Mouse (Mus musculus) 416B (cell line): ENCODE results near the gene Cbx4.
"Not testable (repeated sequence)": the region's sequence is repeated elsewhere in the genome, so short reads cannot be mapped to it uniquely, and the experiment has no call there.

Experiments used
- DNase-seq: peaks from one replicate; pipeline ENCODE4 v3.0.0; 2011; ENCODE audit warnings: low read depth

The Cbx4 gene

DNA sequence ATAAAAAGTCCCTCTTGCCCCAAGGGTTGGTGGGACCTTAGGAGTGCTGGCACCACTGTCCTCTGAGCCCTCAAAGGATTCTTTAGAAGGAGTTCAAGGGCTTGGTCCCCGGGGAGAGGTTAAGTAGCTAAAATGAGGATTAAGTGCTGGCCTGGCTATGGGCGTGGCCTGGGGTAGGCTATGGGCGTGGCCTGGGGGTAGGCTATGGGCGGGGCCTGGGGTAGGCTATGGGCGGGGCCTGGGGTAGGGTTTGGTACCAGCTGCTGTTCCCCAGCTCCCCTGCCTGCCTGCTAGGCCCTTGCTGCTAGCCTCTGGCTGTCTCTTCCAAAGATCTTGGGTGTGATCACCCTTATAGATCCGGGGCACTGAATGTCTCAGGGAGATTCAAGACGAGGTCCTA, 25.3 kb upstream of the Cbx4 start:
- peak; percentile 27 for DNase-seq

- DNase-seq, result no peak
Observed at GRCm38 (mm10) chr11:119109415-119110071, 23.5 kb upstream of the Cbx4 start.

DNA sequence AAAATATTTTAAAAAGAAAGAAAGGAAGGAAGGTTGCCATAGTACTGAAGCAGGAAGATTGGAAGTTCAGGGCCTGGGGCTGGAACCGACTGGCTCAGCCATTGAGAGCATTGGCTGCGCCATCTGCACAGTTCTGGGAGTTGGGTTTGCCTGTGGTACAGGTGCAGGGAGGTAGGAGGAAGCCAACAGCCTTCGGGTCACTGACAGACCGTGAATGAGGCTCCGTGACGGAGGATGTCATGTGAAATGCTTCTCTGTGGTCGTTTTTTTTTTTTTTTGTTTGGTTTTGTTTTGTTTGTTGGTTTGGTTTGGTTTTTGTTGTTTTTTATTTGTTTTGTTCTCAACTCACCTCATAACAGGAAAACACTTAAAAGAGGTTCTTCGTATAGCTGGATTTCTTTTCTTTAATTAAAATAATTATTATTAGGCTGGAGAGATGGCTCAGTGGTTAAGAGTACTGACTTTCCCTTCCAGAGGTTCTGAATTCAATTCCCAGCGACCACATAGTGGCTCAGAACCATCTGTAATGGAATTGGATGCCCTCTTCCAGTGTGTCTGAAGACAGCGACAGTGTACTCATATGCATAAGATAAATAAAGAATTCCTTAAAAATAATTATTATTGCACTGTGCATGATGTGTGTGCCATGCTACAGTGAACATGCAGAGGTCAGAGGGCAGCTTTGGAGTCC, 22.7 kb upstream of the Cbx4 start:
- DNase-seq, result no peak

DNA sequence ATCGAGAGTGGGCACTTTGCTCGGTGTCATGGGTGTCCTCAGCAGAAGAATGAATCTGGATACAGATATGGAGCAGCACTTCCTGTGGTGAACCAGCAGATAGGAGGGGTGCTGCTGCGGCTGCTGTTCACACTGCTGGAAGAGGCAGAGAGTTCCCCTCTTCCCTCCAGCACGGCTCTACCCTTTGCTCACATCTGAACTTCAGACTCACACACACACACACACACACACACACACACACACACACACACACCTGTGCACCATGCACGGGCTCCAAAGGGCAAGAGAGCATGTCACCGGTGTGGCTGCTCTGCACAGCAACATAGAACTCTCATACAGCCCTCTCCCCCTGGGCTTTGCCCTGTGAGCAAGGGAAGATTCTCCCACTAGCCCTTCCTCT, 20.3 kb upstream of the Cbx4 start:
- peak; percentile 42 for DNase-seq

DNA sequence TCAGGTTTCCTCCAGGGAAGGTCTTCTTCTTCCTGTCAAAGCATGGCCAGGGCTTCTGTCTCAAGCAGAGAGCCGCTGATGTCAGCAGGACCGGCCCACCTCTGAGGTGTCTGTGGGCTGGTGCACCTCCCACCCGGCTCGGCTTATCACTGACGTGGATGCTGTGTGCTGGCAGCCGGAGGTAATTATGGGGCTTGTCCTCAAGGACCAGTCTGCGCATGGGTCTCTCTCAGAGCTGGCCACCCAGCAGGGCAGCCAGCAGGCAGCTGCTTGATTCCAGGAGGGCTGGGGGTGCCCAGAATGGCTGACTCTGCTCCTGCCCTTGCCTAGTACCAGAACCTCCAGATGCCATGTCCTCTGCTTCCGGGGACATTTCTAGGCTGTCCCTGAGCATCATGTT, 19.7 kb upstream of the Cbx4 start:
- no peak for DNase-seq

DNA sequence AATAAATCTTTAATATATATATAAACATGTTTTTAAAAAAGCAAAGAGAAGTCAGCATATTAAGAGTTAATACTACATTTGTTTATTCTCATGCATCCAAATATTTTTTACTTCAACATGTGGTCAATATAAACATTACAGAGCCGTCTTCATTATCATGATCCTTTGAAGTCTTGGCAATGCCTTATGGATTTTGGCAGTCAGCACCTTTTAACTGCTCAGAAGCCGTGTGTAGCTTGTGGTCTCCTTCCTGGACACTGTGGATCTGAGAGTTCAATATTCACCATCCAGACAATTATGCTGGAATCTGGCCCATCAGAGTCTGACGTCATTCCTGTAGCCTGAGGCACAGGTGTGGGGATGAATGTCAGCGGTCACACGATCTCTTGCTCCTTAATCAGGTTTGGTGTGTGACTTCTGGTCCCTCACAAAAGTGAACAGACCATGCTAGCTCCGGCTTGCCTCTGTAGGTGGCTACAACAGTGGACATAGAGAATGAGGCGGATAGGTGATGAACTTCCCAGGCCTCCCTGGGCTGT, 19.1 kb upstream of the Cbx4 start:
- no peak for DNase-seq

GRCm38 (mm10) chr11:119103991-119104390, 18.0 kb upstream of the Cbx4 start:
- no peak for DNase-seq

- not testable (repeated sequence) for DNase-seq
Observed at GRCm38 (mm10) chr11:119100355-119100754, 14.3 kb upstream of the Cbx4 start.

DNA sequence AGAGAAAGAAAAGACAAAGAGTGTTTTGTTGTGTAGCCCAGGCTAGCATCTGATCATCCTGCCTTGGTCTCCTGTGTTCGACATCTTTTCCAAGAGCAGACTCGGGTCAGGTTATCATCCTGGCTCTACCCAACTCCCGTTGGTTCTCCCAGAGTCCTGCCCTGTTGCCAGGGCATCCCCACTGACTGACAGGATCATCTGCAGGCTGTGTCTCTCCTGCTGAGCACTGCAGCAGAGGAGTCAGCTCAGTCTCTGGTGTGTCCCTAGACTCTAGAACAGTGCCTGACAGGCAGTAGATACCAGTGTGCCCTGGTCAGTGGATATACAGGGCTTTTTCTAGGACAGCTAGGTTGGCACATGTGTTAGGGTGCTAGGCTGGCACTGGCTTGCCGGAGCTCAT, 12.2 kb upstream of the Cbx4 start:
- DNase-seq, result no peak

GRCm38 (mm10) chr11:119095441-119095840, 9.4 kb upstream of the Cbx4 start:
- DNase-seq, result no peak

DNA sequence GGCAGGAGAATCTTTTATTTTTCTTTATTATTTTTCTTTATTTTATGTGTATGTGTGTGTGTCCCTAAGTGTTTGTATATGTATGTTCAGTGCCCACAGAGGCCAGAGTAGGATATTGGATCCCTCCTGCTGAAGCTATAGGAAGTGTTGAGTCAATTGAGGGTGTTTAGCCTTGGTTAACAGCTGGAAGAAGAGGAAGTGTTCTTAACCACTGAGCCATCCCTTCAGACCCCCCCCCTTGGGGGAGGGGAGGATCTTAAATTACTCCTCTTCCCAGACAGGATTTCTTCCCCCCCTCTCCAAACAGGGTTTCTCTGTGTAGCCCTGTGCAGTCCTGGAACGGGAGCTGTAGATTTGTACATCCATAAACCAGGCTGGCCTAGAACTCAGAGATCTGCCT, 7.3 kb upstream of the Cbx4 start:
- DNase-seq, result peak; percentile 82

DNA sequence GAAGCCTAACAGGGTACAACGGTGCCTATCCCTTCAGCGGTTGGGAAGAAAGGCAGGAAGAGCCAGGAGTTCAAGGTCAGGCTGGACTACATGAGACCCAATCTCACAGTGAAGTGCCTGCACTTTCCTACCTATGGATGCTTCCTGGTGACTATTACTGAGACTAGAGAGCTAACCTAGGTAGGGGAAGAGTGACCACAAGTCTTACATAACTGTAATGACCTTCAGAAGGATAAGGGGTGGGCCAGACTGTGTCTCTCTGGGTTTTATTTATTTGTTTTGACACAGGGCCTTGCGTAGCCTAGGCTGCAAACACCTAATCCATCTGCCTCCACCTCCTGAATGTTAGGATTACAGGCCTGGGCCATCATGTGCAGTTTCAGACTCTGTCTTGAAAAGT, 6.3 kb upstream of the Cbx4 start:
- DNase-seq, result no peak

GRCm38 (mm10) chr11:119091598-119091991, 5.6 kb upstream of the Cbx4 start:
- DNase-seq, result peak; percentile 63

GRCm38 (mm10) chr11:119090961-119091597, 5.1 kb upstream of the Cbx4 start:
- peak; percentile 38 for DNase-seq

DNA sequence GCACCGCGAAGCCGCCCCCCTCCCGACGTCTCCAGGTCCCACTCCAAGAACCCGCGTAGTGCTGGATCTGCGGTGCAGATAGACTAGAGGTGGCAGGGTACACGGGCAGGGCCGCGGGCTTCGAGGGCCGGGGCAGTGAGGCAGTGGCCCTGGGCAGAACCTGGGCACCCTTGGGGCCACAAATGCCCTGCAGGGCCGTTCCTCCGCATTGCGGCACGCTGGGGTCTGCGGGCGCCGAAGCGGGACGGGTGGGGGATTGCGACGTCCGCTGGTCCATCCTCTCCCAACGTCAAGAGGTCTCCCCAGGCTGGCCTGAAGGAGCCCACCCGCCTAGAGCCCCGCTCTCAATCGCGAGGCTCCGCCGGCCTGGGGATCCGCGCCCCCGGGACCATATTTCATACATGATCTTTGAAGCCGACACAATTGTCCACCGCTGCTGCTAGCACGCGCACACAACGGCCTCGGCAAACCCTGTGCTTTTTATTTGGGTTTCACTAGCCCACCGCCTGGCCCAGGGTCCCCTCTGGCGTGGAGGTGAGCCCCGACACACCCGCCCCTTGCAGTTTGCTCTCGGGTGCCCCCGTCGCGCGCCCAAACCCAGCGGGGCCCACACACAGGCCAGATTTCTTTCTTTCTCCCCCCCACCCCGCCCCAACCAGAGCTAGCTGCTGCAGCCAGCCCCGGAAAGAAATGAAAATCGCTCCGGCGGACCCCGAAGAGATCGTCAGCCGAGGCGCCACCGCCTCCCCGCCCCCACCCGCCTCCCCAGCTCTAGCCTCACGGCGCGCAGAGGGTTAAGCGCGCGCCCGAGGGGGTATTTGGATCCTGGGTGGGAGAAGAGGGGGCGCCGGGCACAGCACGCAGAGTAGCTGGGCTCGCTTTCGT, 4.3 kb upstream of the Cbx4 start:
- DNase-seq, result no peak

GRCm38 (mm10) chr11:119089235-119090075, 3.4 kb upstream of the Cbx4 start:
- DNase-seq, result no peak

DNA sequence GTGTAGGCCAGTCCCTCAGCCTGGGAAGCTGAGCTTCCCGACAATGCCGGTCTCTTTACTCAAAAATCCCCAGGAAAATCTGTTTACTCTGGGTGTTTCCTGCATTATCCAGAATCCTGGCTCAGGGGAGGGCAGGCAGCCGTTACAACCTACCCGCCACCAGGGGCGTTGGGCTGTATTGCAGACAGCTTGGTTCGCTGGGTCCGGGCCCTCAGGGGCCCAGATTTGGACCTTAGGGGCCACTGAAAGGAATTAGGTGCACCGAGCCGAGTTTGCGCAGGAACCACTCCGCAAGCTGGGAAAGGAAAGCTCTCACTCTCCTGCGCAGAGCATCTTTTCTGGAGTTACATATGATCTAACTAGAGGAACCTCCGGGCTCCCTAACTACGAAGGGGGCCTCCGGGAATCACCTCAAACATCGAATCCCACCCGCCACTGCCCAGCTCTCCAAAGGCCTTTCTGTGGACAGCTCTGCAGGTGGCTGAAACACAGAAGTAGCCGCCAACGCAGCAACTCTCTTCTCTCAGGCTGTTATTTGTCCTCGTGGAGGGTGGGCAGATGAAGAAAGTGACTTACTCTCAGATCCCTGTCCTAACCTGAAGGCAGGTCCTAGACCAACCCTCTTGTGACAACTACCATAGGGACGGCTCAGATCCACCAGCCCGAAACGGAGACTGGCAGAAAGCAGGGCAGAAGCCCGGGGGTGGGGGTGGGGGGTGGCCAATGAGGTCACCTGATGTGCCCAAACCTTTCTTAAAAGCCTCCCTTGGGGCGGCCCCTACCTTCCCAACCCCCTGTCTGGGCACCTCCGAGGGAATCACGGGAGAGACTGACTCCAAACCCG, 2.6 kb upstream of the Cbx4 start:
- no peak for DNase-seq

DNA sequence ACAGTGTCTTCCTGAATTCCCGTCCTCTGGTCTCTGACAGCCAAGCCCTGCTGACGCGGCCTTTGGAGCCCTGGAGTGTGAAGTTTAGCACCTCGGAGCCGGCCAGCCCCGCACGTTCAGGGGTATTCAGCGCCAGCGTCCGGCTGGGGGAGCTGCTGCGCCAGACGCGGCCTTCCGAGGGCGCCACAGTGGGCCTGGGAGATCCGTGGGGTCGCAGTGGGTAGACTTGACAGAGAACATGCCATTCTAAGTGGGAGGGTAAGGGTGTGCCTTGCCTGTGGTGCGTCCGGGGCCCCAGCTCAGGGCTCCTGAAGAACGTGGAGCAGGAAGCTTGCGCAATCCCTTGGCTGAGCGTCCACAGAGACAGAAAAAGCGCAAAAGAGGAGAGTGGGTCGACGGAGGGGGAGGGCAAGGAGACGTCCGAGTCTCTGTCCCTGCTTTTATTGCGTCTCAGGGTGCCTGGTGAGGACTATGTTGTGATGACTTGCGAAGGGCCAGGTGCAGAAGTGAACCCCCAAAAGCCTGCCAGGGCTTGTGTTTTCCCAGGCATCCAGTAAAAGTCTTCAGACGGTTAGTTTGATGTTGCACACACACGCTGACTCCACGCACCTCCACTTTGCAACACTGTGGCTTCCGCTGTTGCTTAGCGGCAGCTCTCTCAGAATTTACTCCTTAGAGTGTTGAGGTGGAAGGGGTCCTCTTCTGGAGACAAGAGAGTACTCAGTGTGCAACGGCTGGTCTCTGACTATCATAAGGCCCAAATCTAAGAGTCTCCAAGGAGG, 1.5 kb upstream of the Cbx4 start:
- DNase-seq, result peak; percentile 79

DNA sequence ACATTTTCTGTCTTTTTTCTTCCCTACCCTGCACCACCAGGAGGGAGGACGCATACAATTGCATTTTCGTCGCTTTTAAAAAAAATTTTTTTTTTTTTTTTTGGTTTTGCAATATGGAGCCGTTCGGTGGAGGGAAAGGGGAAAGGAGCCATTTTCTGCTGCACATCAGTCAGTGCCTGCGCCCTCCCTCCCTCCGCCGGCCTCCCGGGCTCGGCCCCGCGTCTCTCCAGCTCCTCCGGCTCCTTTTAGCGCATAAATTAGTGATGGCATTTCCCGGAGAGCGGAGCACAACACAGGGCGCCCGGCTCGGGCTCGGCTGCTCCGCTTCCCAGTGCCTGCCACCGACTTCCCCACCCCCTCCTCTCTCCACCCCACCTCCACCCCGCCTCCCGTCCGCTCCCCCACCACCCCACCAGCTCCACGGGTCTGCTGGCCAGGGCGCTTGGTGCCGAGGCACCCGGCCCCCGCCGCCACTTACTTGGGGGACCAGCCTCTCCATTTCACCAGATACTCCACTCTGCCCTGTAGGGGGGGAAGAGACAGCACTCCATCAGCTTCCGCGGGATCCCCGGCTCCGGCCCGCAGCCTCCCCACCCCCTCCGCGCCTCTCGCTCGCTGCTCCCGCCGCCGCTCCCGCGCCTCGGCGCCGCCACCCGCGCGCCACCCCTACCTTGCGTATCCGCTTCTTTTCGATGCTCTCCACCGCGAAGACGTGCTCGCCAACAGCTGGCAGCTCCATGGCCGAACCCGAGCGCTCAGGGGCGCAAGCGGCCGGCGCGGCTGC, 550 bp downstream of the Cbx4 start:
- DNase-seq, result peak; percentile 68
